Mouse (Mus musculus) ES-E14 (cell line): ENCODE data around the gene Nle1.

ENCODE experiments used
- HCFC1 ChIP-seq: IDR thresholded peaks from 2 replicates; pipeline ENCODE4 v1.6.1; 2012; ENCODE audit warnings: low read length, inconsistent platforms, borderline replicate concordance; ENCODE audit not compliant: insufficient read depth
- ZNF384 ChIP-seq: IDR thresholded peaks from 2 replicates; pipeline ENCODE4 v1.6.1; 2012; ENCODE audit warnings: low read depth, low read length, inconsistent platforms

DNA sequence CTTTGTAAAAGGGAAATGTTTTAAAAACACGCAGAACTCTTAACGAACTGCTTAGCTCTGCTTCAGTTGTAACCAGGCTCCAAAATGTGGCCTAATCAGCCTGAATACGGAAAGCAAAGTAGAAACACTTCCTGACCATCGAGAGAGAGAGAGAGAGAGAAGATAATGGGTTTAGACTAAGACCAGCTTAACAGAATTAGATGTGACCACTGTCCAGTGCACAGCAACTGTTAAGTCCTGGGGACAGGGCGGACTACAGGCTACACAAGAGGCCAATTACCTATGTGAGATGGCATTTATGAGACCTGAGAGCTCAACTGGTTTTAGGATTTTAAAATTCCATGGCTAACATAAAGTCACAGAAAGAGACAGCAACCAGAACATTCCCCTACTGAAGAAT is 40.3 kb downstream of the Nle1 start:
- no peak for TF ChIP-seq HCFC1
- TF ChIP-seq ZNF384 = no peak
